Mouse (Mus musculus) neural tube, embryonic 11.5 days (tissue): Measurements from ENCODE around the gene Sugp2. TPM values are rescaled to one million over a fixed set of nuclear protein-coding genes. Genes with fewer than 3 reads are reported as not detected.

Experiments
- ATAC-seq: fragments of 200-750 bp; cut with Nextera tagmentation; 2 replicates; pipeline ENCODE4 v1.8.0; 2017; ENCODE audit warnings: moderate number of reproducible peaks, mild to moderate bottlenecking, moderate TSS enrichment, moderate library complexity; ENCODE audit not compliant: insufficient read depth, low FRiP score, low TSS enrichment
- DNase-seq: peaks from one replicate; pipeline ENCODE4 v3.0.0-alpha.2; 2015; ENCODE audit warnings: low spot score
- H3K27ac ChIP-seq: fragments of 300-500 bp; sonication (generic); 2 replicates; pipeline ENCODE4 v1.5.1; 2014; ENCODE audit warnings: low read depth, mild to moderate bottlenecking, low read length
- H3K27me3 ChIP-seq: fragments of 300-500 bp; sonication (generic); 2 replicates; pipeline ENCODE4 v1.6.1; 2014; ENCODE audit warnings: mild to moderate bottlenecking, low read length, mixed read lengths; ENCODE audit not compliant: control insufficient read depth, insufficient read depth
- H3K36me3 ChIP-seq: fragments of 300-500 bp; sonication (generic); 2 replicates; pipeline ENCODE4 v1.6.1; 2014; ENCODE audit warnings: mild to moderate bottlenecking, low read length, moderate library complexity, mixed read lengths; ENCODE audit not compliant: control insufficient read depth, insufficient read depth
- H3K4me1 ChIP-seq: fragments of 300-500 bp; sonication (generic); 2 replicates; pipeline ENCODE4 v1.6.1; 2014; ENCODE audit warnings: low read length, mixed read lengths; ENCODE audit not compliant: control insufficient read depth, insufficient read depth
- H3K4me2 ChIP-seq: fragments of 300-500 bp; sonication (generic); 2 replicates; pipeline ENCODE4 v1.6.1; 2014; ENCODE audit warnings: low read depth, mild to moderate bottlenecking, moderate library complexity
- H3K4me3 ChIP-seq: fragments of 300-500 bp; sonication (generic); 2 replicates; pipeline ENCODE4 v1.5.1; 2014; ENCODE audit warnings: low read depth, low read length
- H3K9ac ChIP-seq: fragments of 300-500 bp; sonication (generic); 2 replicates; pipeline ENCODE4 v1.6.1; 2014; ENCODE audit warnings: mild to moderate bottlenecking, low read length
- H3K9me3 ChIP-seq: fragments of 300-500 bp; sonication (generic); 2 replicates; pipeline ENCODE4 v1.6.1; 2016; ENCODE audit warnings: low read length; ENCODE audit not compliant: control insufficient read depth
- WGBS: fragments of 180-500 bp; shearing (Covaris S2); extraction: QIAGEN DNeasy Blood & Tissue Kit; methylation state at CpG from one replicate; pipeline ENCODE4 v1.1.7; 2014; 5-methylcytosine and 5-hydroxymethylcytosine counted together
- polyA plus RNA-seq: library from polyadenylated mRNA; unstranded; fragments of >200 nt; fragmentation: Nextera tagmentation; extraction: Ambion mirVana; gene quantifications from 2 replicates; pipeline ENCODE4 v1.2.1, GENCODE M21; 2014

The Sugp2 gene
- polyA plus RNA-seq, 1 experiment from 2014 or later = 50.6 TPM

- Histone ChIP-seq H3K4me3 (no peak overlapping the region), H3K9ac (no peak overlapping the region), H3K9me3 (no peaks in the 10 kb centered on the region), H3K27ac (no peak overlapping the region), H3K36me3 (0 out of 2 replicates have a peak, but pooled peaks cover 2% of the 10 kb centered on the region), H3K4me1 (peaks cover 23% of the 10 kb centered on the region), H3K4me2 (no peak overlapping the region), H3K27me3 (no peaks in the 10 kb centered on the region)
- 91% methylated on average over 6 of the region's 6 CpGs for WGBS
- ATAC-seq (no peak), DNase-seq (no peak)
Measured at GRCm38 (mm10) chr8:70327512-70327911, 93.5 kb downstream of the Sugp2 start.

- 21% methylated on average over 14 of the region's 14 CpGs for WGBS
- no peak within 1 kb of the TSS for H3K27ac ChIP-seq
- H3K27me3 ChIP-seq = no peaks in the 10 kb centered on the region
- H3K4me2 ChIP-seq = peak within 1 kb of the TSS; percentile 33
- H3K4me3 ChIP-seq = peak within 1 kb of the TSS; percentile 15
- peaks cover 12% of the 10 kb centered on the region for H3K36me3 ChIP-seq
- H3K4me1 ChIP-seq = peaks cover 23% of the 10 kb centered on the region
- H3K9me3 ChIP-seq = no peaks in the 10 kb centered on the region
- DNase-seq (peak; percentile 20), ATAC-seq (no peak)
- H3K9ac ChIP-seq = peak within 1 kb of the TSS; percentile 26; the same call in 1 of the 2 replicates
Measured at GRCm38 (mm10) chr8:70329124-70329834, 95.3 kb downstream of the Sugp2 start, which contains the start of gene Gdf1. TSS of gene Gdf1 (plus strand) at chr8:70329817.

Other genes with a start within 250 kb of the Sugp2 start
- gene Gatad2a, start 237.8 kb upstream of the Sugp2 start, polyA plus RNA-seq = 80.7 and 92.7 TPM in 2 replicates
- 57.3 and 62.1 TPM in 2 replicates for gene Mau2, start 191.5 kb upstream of the Sugp2 start, polyA plus RNA-seq
- gene Sugp1, start 191.4 kb upstream of the Sugp2 start, polyA plus RNA-seq = 39.2 and 39.5 TPM in 2 replicates
- gene Tm6sf2, start 161.3 kb upstream of the Sugp2 start, polyA plus RNA-seq = 0.53 and 1.3 TPM in 2 replicates
- 0.21 and 0.27 TPM in 2 replicates for gene Hapln4, start 150.8 kb upstream of the Sugp2 start, polyA plus RNA-seq
- gene Ncan, start 113.4 kb upstream of the Sugp2 start, polyA plus RNA-seq = 55.8 and 59.7 TPM in 2 replicates
- gene Nr2c2ap, start 102.9 kb upstream of the Sugp2 start, polyA plus RNA-seq = 18.9 and 20.6 TPM in 2 replicates
- gene Rfxank, start 95.1 kb upstream of the Sugp2 start, polyA plus RNA-seq = 13.0 and 13.3 TPM in 2 replicates
- gene Borcs8, start 94.7 kb upstream of the Sugp2 start, polyA plus RNA-seq = 52.1 and 52.2 TPM in 2 replicates
- 0.39 and 0.58 TPM in 2 replicates for gene Mef2b, start 94.5 kb upstream of the Sugp2 start, polyA plus RNA-seq
- gene Tmem161a, start 61.9 kb upstream of the Sugp2 start, polyA plus RNA-seq = 36.4 and 36.8 TPM in 2 replicates
- 2.4 TPM in 2 replicates for gene Slc25a42, start 21.9 kb upstream of the Sugp2 start, polyA plus RNA-seq
- gene Armc6, start 240 bp downstream of the Sugp2 start, polyA plus RNA-seq = 37.9 and 43.2 TPM in 2 replicates
- gene Homer3, start 48.6 kb downstream of the Sugp2 start, polyA plus RNA-seq = 77.7 and 80.4 TPM in 2 replicates
- gene Ddx49, start 68.3 kb downstream of the Sugp2 start, polyA plus RNA-seq = 51.4 and 55.2 TPM in 2 replicates
- 272 and 283 TPM in 2 replicates for gene Cope, start 68.3 kb downstream of the Sugp2 start, polyA plus RNA-seq
- gene Cers1, start 81.5 kb downstream of the Sugp2 start, polyA plus RNA-seq = 6.8 and 6.9 TPM in 2 replicates
- 0.93 and 1.5 TPM in 2 replicates for gene Gdf1, start 95.6 kb downstream of the Sugp2 start, polyA plus RNA-seq
- gene Upf1, start 119.1 kb downstream of the Sugp2 start, polyA plus RNA-seq = 24.0 and 24.1 TPM in 2 replicates
- gene Comp, start 139.3 kb downstream of the Sugp2 start, polyA plus RNA-seq = 0.16 and 0.32 TPM in 2 replicates
- gene Crtc1, start 205.4 kb downstream of the Sugp2 start, polyA plus RNA-seq = 16.1 and 17.9 TPM in 2 replicates
- 14.6 and 17.0 TPM in 2 replicates for gene Klhl26, start 242.7 kb downstream of the Sugp2 start, polyA plus RNA-seq